Mouse (Mus musculus) forebrain, postnatal 0 days (tissue): ENCODE measurements around the gene Olfr1477. TPM values are rescaled to one million over a fixed set of nuclear protein-coding genes. Genes with fewer than 3 reads are reported as not detected.
"Not testable (repeated sequence)": the region's sequence is repeated elsewhere in the genome, so short reads cannot be mapped to it uniquely, and the experiment has no call there.

ENCODE experiments used
- ATAC-seq: fragments of 200-750 bp; cut with Nextera tagmentation; 2 replicates; pipeline ENCODE4 v1.8.0; 2017; ENCODE audit warnings: mild to moderate bottlenecking, moderate library complexity
- DNase-seq: peaks from one replicate; pipeline ENCODE4 v3.0.0-alpha.2; 2015
- H3K27ac ChIP-seq: fragments of 300-500 bp; sonication (generic); 2 replicates; pipeline ENCODE4 v1.5.1; 2014; ENCODE audit warnings: low read depth, mild to moderate bottlenecking, antibody characterized with exemption, low read length, moderate library complexity, mixed read lengths
- H3K27me3 ChIP-seq: fragments of 300-500 bp; sonication (generic); 2 replicates; pipeline ENCODE4 v1.6.1; 2014; ENCODE audit warnings: mild to moderate bottlenecking, low read length, mixed read lengths; ENCODE audit not compliant: insufficient read depth
- H3K36me3 ChIP-seq: fragments of 300-500 bp; sonication (generic); 2 replicates; pipeline ENCODE4 v1.6.1; 2014; ENCODE audit warnings: mild to moderate bottlenecking, moderate library complexity; ENCODE audit not compliant: insufficient read depth
- H3K4me1 ChIP-seq: fragments of 300-500 bp; sonication (generic); 2 replicates; pipeline ENCODE4 v1.6.1; 2014; ENCODE audit warnings: antibody characterized with exemption; ENCODE audit not compliant: insufficient read depth
- H3K4me2 ChIP-seq: fragments of 300-500 bp; sonication (generic); 2 replicates; pipeline ENCODE4 v1.6.1; 2014; ENCODE audit warnings: low read depth, mild to moderate bottlenecking, moderate library complexity
- H3K4me3 ChIP-seq: fragments of 300-500 bp; sonication (generic); 2 replicates; pipeline ENCODE4 v1.5.1; 2014; ENCODE audit warnings: low read depth, low read length, mixed read lengths
- H3K9ac ChIP-seq: fragments of 300-500 bp; sonication (generic); 2 replicates; pipeline ENCODE4 v1.6.1; 2014; ENCODE audit warnings: mild to moderate bottlenecking
- H3K9me3 ChIP-seq: fragments of 300-500 bp; sonication (generic); 2 replicates; pipeline ENCODE4 v1.6.1; 2016; ENCODE audit warnings: low read length
- CTCF ChIP-seq: sonication (generic); IDR thresholded peaks from 2 replicates; pipeline ENCODE4 v1.5.1; 2016; ENCODE audit warnings: antibody characterized with exemption, control low read depth, low read depth
- WGBS: fragments of 180-500 bp; shearing (Covaris S2); extraction: QIAGEN DNeasy Blood & Tissue Kit; methylation state at CpG from one replicate; pipeline ENCODE4 v1.1.7; 2014; 5-methylcytosine and 5-hydroxymethylcytosine counted together
- polyA plus RNA-seq: library from polyadenylated mRNA; unstranded; fragments of >200 nt; fragmentation: Nextera tagmentation; extraction: Ambion mirVana; gene quantifications from 2 replicates; pipeline ENCODE4 v1.2.1, GENCODE M21; 2015
- total RNA-seq: library from RNA; depleted of rRNA; stranded (reverse); fragments of >200 nt; gene quantifications from 2 replicates; pipeline ENCODE4 v1.2.3, GENCODE M21; 2014; rRNA removed

Gene Olfr1477
- total RNA-seq (not detected in 2 replicates), polyA plus RNA-seq (not detected in 2 replicates)

DNA sequence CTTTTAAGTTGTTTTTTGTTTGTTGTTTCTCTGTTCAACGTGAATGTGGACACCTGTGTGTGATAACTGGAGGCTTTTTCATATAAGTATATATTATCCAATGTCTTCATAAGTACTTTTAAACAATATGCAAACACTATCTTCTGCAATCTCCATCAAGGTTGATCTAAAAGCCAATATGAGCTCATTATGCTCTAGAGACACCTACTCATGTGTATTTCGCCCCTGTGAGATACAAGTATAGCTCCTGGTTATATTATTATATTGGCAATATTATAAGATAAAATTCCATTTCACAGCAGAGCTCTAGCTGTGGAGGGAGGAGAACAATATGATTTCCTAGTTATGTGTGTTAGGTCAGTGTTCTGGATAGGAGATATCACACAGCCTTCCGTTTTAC, at the start of gene Olfr1477:
TSS of gene Olfr1477 (plus strand) at position 301 of the 400 bp plus-strand sequence.
- H3K36me3 ChIP-seq, result no peaks in the 10 kb centered on the region
- H3K4me3 ChIP-seq, result no peak within 1 kb of the TSS
- no peak within 1 kb of the TSS for H3K9ac ChIP-seq
- H3K9me3 ChIP-seq, result no peaks in the 10 kb centered on the region
- ATAC-seq (no peak), DNase-seq (no peak)
- H3K4me2 ChIP-seq, result no peak within 1 kb of the TSS
- H3K27ac ChIP-seq, result no peak within 1 kb of the TSS
- WGBS, result 77% methylated on average over 3 of the region's 3 CpGs
- H3K27me3 ChIP-seq, result no peaks in the 10 kb centered on the region
- no peaks in the 10 kb centered on the region for H3K4me1 ChIP-seq
- TF ChIP-seq CTCF, result no peak

DNA sequence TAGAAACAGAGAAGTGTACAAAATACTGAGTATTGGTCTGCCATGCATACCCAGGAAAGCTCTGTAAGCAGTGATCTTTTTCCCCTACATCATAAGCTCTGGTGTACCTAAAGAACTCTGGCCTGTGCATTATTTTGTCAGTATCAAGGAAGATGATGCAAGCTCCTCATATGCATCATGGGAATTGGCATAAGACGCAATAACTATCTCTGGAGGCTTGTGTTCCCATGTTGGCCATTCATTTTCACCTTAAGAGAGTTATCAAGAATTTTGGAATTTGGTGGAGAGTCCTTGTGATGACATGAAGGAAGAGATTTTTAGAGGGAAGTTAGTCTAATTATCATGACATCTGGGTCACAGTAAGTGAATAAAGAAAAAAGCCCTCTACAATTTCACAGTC, 44.4 kb upstream of the Olfr1477 start, which contains the start of gene Olfr1472:
TSS of gene Olfr1472 (minus strand) at position 101 of the 400 bp plus-strand sequence.
- H3K9me3 ChIP-seq, result no peaks in the 10 kb centered on the region
- H3K9ac ChIP-seq, result no peak within 1 kb of the TSS
- ATAC-seq (no peak), DNase-seq (no peak)
- no peak for TF ChIP-seq CTCF
- no peak within 1 kb of the TSS for H3K27ac ChIP-seq
- no peaks in the 10 kb centered on the region for H3K4me1 ChIP-seq
- no peak within 1 kb of the TSS for H3K4me2 ChIP-seq
- no peak within 1 kb of the TSS for H3K4me3 ChIP-seq
- 70% methylated on average over 1 of the region's 1 CpGs for WGBS
- H3K36me3 ChIP-seq, result no peaks in the 10 kb centered on the region
- H3K27me3 ChIP-seq, result no peaks in the 10 kb centered on the region

DNA sequence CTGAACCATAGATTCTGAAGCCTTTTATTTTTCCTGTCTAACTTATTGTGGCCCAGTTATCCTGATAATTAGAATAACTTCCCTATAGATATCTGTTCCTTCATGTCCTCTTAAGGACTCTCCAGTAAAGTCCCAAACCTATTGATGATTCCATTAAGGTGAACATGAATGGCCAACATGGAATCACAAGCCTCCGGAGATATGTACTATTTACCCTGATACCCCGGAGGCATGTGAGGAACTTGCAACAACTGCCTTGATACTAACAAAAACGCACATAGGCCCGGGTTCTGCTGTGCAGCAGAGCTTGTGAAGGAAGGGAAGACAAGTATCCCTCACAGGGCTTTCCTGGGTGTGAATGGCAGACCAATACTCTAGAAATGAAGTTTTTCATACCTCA, 31.1 kb upstream of the Olfr1477 start, which contains the start of gene Olfr1474:
TSS of gene Olfr1474 (plus strand) at position 301 of the 400 bp plus-strand sequence.
- not testable (repeated sequence) for ATAC-seq, H3K4me1 ChIP-seq, H3K36me3 ChIP-seq, H3K27ac ChIP-seq, H3K27me3 ChIP-seq, H3K4me2 ChIP-seq, DNase-seq, H3K9me3 ChIP-seq, H3K9ac ChIP-seq, H3K4me3 ChIP-seq
- 80% methylated on average over 4 of the region's 4 CpGs for WGBS

DNA sequence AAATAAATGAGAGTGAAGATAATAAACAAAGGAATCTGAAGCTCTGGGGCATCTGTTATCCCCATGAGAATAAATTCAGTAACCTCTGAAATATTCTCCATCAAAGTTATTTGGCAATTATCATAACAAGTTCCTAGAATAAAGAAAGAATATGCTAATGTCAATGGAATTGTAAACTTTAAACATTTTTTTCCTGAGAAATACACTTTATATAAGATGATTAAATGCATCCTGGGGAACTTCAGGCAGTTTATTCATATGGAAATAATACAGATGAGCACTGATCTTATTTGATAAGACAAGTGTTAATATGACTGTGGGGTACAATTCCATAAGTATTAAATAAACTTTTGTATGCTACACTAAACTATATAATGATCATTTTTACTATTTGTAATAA, 20.2 kb upstream of the Olfr1477 start, which contains the start of gene Olfr1475:
TSS of gene Olfr1475 (minus strand) at position 101 of the 400 bp plus-strand sequence.
- TF ChIP-seq CTCF, result no peak
- H3K9ac ChIP-seq, result no peak within 1 kb of the TSS

DNA sequence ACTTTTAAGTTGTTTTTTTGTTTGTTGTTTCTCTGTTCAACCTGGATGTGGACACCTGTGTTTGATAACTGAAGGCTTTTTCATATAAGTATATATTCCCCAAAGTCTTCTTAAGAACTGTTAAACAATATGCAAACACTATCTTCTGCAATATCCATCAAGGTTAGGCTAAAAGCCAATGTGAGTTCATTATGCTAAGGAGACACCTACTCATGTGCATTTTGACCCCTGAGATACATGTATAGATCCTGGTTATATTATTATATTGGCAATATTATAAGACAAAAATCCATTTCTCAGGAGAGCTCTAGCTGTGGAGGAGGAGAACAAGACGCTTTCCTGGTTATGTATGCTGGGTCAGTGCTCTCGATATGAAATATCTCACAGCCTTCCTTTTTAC, 27.3 kb downstream of the Olfr1477 start, which contains the start of gene Olfr1480:
TSS of gene Olfr1480 (plus strand) at position 301 of the 400 bp plus-strand sequence.
- TF ChIP-seq CTCF, result no peak
- H3K4me2 ChIP-seq, result no peak within 1 kb of the TSS
- no peaks in the 10 kb centered on the region for H3K27me3 ChIP-seq
- H3K9me3 ChIP-seq, result peaks cover 9% of the 10 kb centered on the region; the same call in 1 of the 2 replicates
- H3K4me3 ChIP-seq, result no peak within 1 kb of the TSS
- no peak within 1 kb of the TSS for H3K27ac ChIP-seq
- 84% methylated on average over 2 of the region's 2 CpGs for WGBS
- no peaks in the 10 kb centered on the region for H3K4me1 ChIP-seq
- no peak within 1 kb of the TSS for H3K9ac ChIP-seq
- DNase-seq (no peak), ATAC-seq (no peak)
- H3K36me3 ChIP-seq, result no peaks in the 10 kb centered on the region

More for the DNA sequence above, 20.2 kb upstream of the Olfr1477 start, which contains the start of gene Olfr1475:
- H3K4me1 ChIP-seq, result no peaks in the 10 kb centered on the region
- no peak within 1 kb of the TSS for H3K4me3 ChIP-seq
- no peaks in the 10 kb centered on the region for H3K27me3 ChIP-seq
- no peak within 1 kb of the TSS for H3K27ac ChIP-seq
- H3K9me3 ChIP-seq, result no peaks in the 10 kb centered on the region
- no peak for DNase-seq
- no peak for ATAC-seq
- H3K36me3 ChIP-seq, result no peaks in the 10 kb centered on the region
- no peak within 1 kb of the TSS for H3K4me2 ChIP-seq

Other genes starting within 250 kb of the Olfr1477 start
- gene Olfr1465, start 185.0 kb upstream of the Olfr1477 start, total RNA-seq, result not detected in 2 replicates
- gene Olfr1465, start 185.0 kb upstream of the Olfr1477 start, polyA plus RNA-seq, result not detected in 2 replicates
- gene Olfr1466, start 161.7 kb upstream of the Olfr1477 start, total RNA-seq, result not detected in 2 replicates
- gene Olfr1466, start 161.7 kb upstream of the Olfr1477 start, polyA plus RNA-seq, result not detected in 2 replicates
- gene Olfr1467, start 138.3 kb upstream of the Olfr1477 start, total RNA-seq, result not detected in 2 replicates
- gene Olfr1467, start 138.3 kb upstream of the Olfr1477 start, polyA plus RNA-seq, result not detected in 2 replicates
- not detected in 2 replicates for gene Olfr1469, start 92.7 kb upstream of the Olfr1477 start, total RNA-seq
- gene Olfr1469, start 92.7 kb upstream of the Olfr1477 start, polyA plus RNA-seq, result not detected in 2 replicates
- gene Olfr1471, start 57.1 kb upstream of the Olfr1477 start, total RNA-seq, result not detected in 2 replicates
- not detected in 2 replicates for gene Olfr1471, start 57.1 kb upstream of the Olfr1477 start, polyA plus RNA-seq
- gene Olfr1472, start 44.5 kb upstream of the Olfr1477 start, total RNA-seq, result not detected in 2 replicates
- gene Olfr1472, start 44.5 kb upstream of the Olfr1477 start, polyA plus RNA-seq, result not detected in 2 replicates
- gene Olfr1474, start 31.0 kb upstream of the Olfr1477 start, total RNA-seq, result not detected in 2 replicates
- gene Olfr1474, start 31.0 kb upstream of the Olfr1477 start, polyA plus RNA-seq, result not detected in 2 replicates
- not detected in 2 replicates for gene Olfr1475, start 20.4 kb upstream of the Olfr1477 start, total RNA-seq
- gene Olfr1475, start 20.4 kb upstream of the Olfr1477 start, polyA plus RNA-seq, result not detected in 2 replicates
- not detected in 2 replicates for gene Olfr1480, start 27.4 kb downstream of the Olfr1477 start, total RNA-seq
- gene Olfr1480, start 27.4 kb downstream of the Olfr1477 start, polyA plus RNA-seq, result not detected in 2 replicates
- gene Olfr1484, start 83.0 kb downstream of the Olfr1477 start, total RNA-seq, result not detected in 2 replicates
- gene Olfr1484, start 83.0 kb downstream of the Olfr1477 start, polyA plus RNA-seq, result not detected in 2 replicates
- not detected in 2 replicates for gene Olfr1487, start 116.8 kb downstream of the Olfr1477 start, total RNA-seq
- gene Olfr1487, start 116.8 kb downstream of the Olfr1477 start, polyA plus RNA-seq, result not detected in 2 replicates
- gene Olfr1489, start 131.1 kb downstream of the Olfr1477 start, total RNA-seq, result not detected in 2 replicates
- not detected in 2 replicates for gene Olfr1489, start 131.1 kb downstream of the Olfr1477 start, polyA plus RNA-seq
- not detected in 2 replicates for gene Olfr1490, start 150.5 kb downstream of the Olfr1477 start, total RNA-seq
- not detected in 2 replicates for gene Olfr1490, start 150.5 kb downstream of the Olfr1477 start, polyA plus RNA-seq
- not detected in 2 replicates for gene Olfr1491, start 196.7 kb downstream of the Olfr1477 start, total RNA-seq
- gene Olfr1491, start 196.7 kb downstream of the Olfr1477 start, polyA plus RNA-seq, result not detected in 2 replicates
- not detected in 2 replicates for gene Olfr1493-ps1, start 222.7 kb downstream of the Olfr1477 start, total RNA-seq
- not detected in 2 replicates for gene Olfr1493-ps1, start 222.7 kb downstream of the Olfr1477 start, polyA plus RNA-seq
- not detected in 2 replicates for gene Olfr1494, start 239.2 kb downstream of the Olfr1477 start, total RNA-seq
- gene Olfr1494, start 239.2 kb downstream of the Olfr1477 start, polyA plus RNA-seq, result not detected in 2 replicates